Mouse (Mus musculus): ENCODE data around the gene Acan. TPM values are rescaled to one million over a fixed set of nuclear protein-coding genes. Genes with fewer than 3 reads are reported as not detected.

Acan gene
- polyA plus RNA-seq, 1 experiment = not detected

GRCm38 (mm10) chr7:79130385-79130784 is 77.1 kb downstream of the Acan start:
- Histone ChIP-seq H3K36me3 (ENCODE audit: control insufficient read depth, insufficient read depth) (peaks cover 6% of the 10 kb centered on the region), H3K27me3 (ENCODE audit: control insufficient read depth, insufficient read depth, insufficient read length) (no peaks in the 10 kb centered on the region), H3K4me3 (no peak overlapping the region), H3ac (ENCODE audit: control insufficient read depth, insufficient read length) (no peak overlapping the region), H3K4me2 (ENCODE audit: low read depth) (no peak overlapping the region), H3K79me2 (ENCODE audit: control insufficient read depth, insufficient read depth) (no peaks in the 10 kb centered on the region)
- no peak for TF ChIP-seq TCF12 (IDR thresholded peaks at IDR 0.05; ENCODE audit: insufficient read depth, poor library complexity, severe bottlenecking)
- no peak for TF ChIP-seq E2F4 (IDR thresholded peaks at IDR 0.05; ENCODE audit: insufficient read depth)
- TF ChIP-seq TCF3 (IDR thresholded peaks at IDR 0.05; ENCODE audit: insufficient read length, low read depth) = no peak
- no peak for TF ChIP-seq POLR2AphosphoS2 (IDR thresholded peaks at IDR 0.05; ENCODE audit: insufficient read length, low read depth)
- no peak for TF ChIP-seq MYOG (IDR thresholded peaks at IDR 0.05; ENCODE audit: control insufficient read depth in 1 of 3, insufficient read depth in 1 of 3, insufficient read length in 2 of 3, low read depth in 2 of 3)
- no peak for TF ChIP-seq MYOD1 (IDR thresholded peaks at IDR 0.05; ENCODE audit: control insufficient read depth in 1 of 3, insufficient read length in 2 of 3, low read depth in 2 of 3)
- TF ChIP-seq MAX (IDR thresholded peaks at IDR 0.05; ENCODE audit: low read depth) = no peak
- TF ChIP-seq USF1 (IDR thresholded peaks at IDR 0.05; ENCODE audit: low read depth) = no peak
- no peak for TF ChIP-seq REST (IDR thresholded peaks at IDR 0.05; ENCODE audit: insufficient read depth, insufficient read length)
- no peak for TF ChIP-seq SRF (IDR thresholded peaks at IDR 0.05; ENCODE audit: control insufficient read depth, insufficient read length, low read depth)

GRCm38 (mm10) chr7:79130843-79131444 is 77.7 kb downstream of the Acan start, which contains the start of gene Hapln3:
Hapln3 (minus strand) TSS chr7:79131018.
- no peak within 1 kb of the TSS for H3K4me3 ChIP-seq
- H3K4me2 ChIP-seq (ENCODE audit: low read depth) = no peak within 1 kb of the TSS
- H3ac ChIP-seq (ENCODE audit: control insufficient read depth, insufficient read length) = no peak within 1 kb of the TSS
- TF ChIP-seq POLR2AphosphoS2 (IDR thresholded peaks at IDR 0.05; ENCODE audit: insufficient read length, low read depth) = no peak
- TF ChIP-seq CEBPB (IDR thresholded peaks at IDR 0.05; ENCODE audit: insufficient read depth, poor library complexity, severe bottlenecking) = no peak
- TF ChIP-seq REST (IDR thresholded peaks at IDR 0.05; ENCODE audit: insufficient read depth, insufficient read length) = no peak
- no peak for TF ChIP-seq POLR2A (IDR thresholded peaks at IDR 0.05; ENCODE audit: insufficient read length, low read depth)
- no peak for TF ChIP-seq USF1 (IDR thresholded peaks at IDR 0.05; ENCODE audit: low read depth)
- TF ChIP-seq SRF (IDR thresholded peaks at IDR 0.05; ENCODE audit: control insufficient read depth, insufficient read length, low read depth) = no peak
- TF ChIP-seq E2F4 (IDR thresholded peaks at IDR 0.05; ENCODE audit: insufficient read depth) = no peak
- no peak for TF ChIP-seq MAX (IDR thresholded peaks at IDR 0.05; ENCODE audit: low read depth)
- no peak for TF ChIP-seq MYOG (IDR thresholded peaks at IDR 0.05; ENCODE audit: control insufficient read depth in 1 of 3, insufficient read depth in 1 of 3, insufficient read length in 2 of 3, low read depth in 2 of 3)
- TF ChIP-seq TCF12 (IDR thresholded peaks at IDR 0.05; ENCODE audit: insufficient read depth, poor library complexity, severe bottlenecking) = no peak
- no peak for TF ChIP-seq TCF3 (IDR thresholded peaks at IDR 0.05; ENCODE audit: insufficient read length, low read depth)
- TF ChIP-seq MYOD1 (IDR thresholded peaks at IDR 0.05; ENCODE audit: control insufficient read depth in 1 of 3, insufficient read length in 2 of 3, low read depth in 2 of 3) = no peak
- H3K79me2 ChIP-seq (ENCODE audit: control insufficient read depth, insufficient read depth) = no peaks in the 10 kb centered on the region
- no peaks in the 10 kb centered on the region for H3K27me3 ChIP-seq (ENCODE audit: control insufficient read depth, insufficient read depth, insufficient read length)
- H3K36me3 ChIP-seq (ENCODE audit: control insufficient read depth, insufficient read depth) = peaks cover 6% of the 10 kb centered on the region

- H3K4me2 ChIP-seq (ENCODE audit: low read depth) = no peak overlapping the region
- no peaks in the 10 kb centered on the region for H3K27me3 ChIP-seq (ENCODE audit: control insufficient read depth, insufficient read depth, insufficient read length)
- H3K4me3 ChIP-seq = no peak overlapping the region
- H3K36me3 ChIP-seq (ENCODE audit: control insufficient read depth, insufficient read depth) = peaks cover 6% of the 10 kb centered on the region
- H3ac ChIP-seq (ENCODE audit: control insufficient read depth, insufficient read length) = no peak overlapping the region
- TF ChIP-seq SRF (IDR thresholded peaks at IDR 0.05; ENCODE audit: control insufficient read depth, insufficient read length, low read depth) (no peak), MYOG (IDR thresholded peaks at IDR 0.05; ENCODE audit: control insufficient read depth in 1 of 3, insufficient read depth in 1 of 3, insufficient read length in 2 of 3, low read depth in 2 of 3) (no peak), MAX (IDR thresholded peaks at IDR 0.05; ENCODE audit: low read depth) (no peak), CEBPB (IDR thresholded peaks at IDR 0.05; ENCODE audit: insufficient read depth, poor library complexity, severe bottlenecking) (no peak), POLR2AphosphoS2 (IDR thresholded peaks at IDR 0.05; ENCODE audit: insufficient read length, low read depth) (no peak), USF1 (IDR thresholded peaks at IDR 0.05; ENCODE audit: low read depth) (no peak), POLR2A (IDR thresholded peaks at IDR 0.05; ENCODE audit: insufficient read length, low read depth) (no peak), MYOD1 (IDR thresholded peaks at IDR 0.05; ENCODE audit: control insufficient read depth in 1 of 3, insufficient read length in 2 of 3, low read depth in 2 of 3) (no peak), REST (IDR thresholded peaks at IDR 0.05; ENCODE audit: insufficient read depth, insufficient read length) (no peak), E2F4 (IDR thresholded peaks at IDR 0.05; ENCODE audit: insufficient read depth) (no peak), TCF12 (IDR thresholded peaks at IDR 0.05; ENCODE audit: insufficient read depth, poor library complexity, severe bottlenecking) (no peak), TCF3 (IDR thresholded peaks at IDR 0.05; ENCODE audit: insufficient read length, low read depth) (no peak)
- no peaks in the 10 kb centered on the region for H3K79me2 ChIP-seq (ENCODE audit: control insufficient read depth, insufficient read depth)
Observed at GRCm38 (mm10) chr7:79133391-79133790, 80.1 kb downstream of the Acan start.

GRCm38 (mm10) chr7:79139328-79139824 is 86.1 kb downstream of the Acan start:
- Histone ChIP-seq H3K79me2 (ENCODE audit: control insufficient read depth, insufficient read depth) (no peaks in the 10 kb centered on the region), H3K27me3 (ENCODE audit: control insufficient read depth, insufficient read depth, insufficient read length) (no peaks in the 10 kb centered on the region), H3ac (ENCODE audit: control insufficient read depth, insufficient read length) (no peak overlapping the region), H3K4me2 (ENCODE audit: low read depth) (no peak overlapping the region), H3K36me3 (ENCODE audit: control insufficient read depth, insufficient read depth) (peaks cover 6% of the 10 kb centered on the region), H3K4me3 (no peak overlapping the region)
- no peak for TF ChIP-seq MYOG (IDR thresholded peaks at IDR 0.05; ENCODE audit: control insufficient read depth in 1 of 3, insufficient read depth in 1 of 3, insufficient read length in 2 of 3, low read depth in 2 of 3)
- TF ChIP-seq TCF12 (IDR thresholded peaks at IDR 0.05; ENCODE audit: insufficient read depth, poor library complexity, severe bottlenecking) = no peak
- TF ChIP-seq MYOD1 (IDR thresholded peaks at IDR 0.05; ENCODE audit: control insufficient read depth in 1 of 3, insufficient read length in 2 of 3, low read depth in 2 of 3) = no peak
- TF ChIP-seq POLR2A (IDR thresholded peaks at IDR 0.05; ENCODE audit: insufficient read length, low read depth) = no peak
- no peak for TF ChIP-seq SRF (IDR thresholded peaks at IDR 0.05; ENCODE audit: control insufficient read depth, insufficient read length, low read depth)
- TF ChIP-seq E2F4 (IDR thresholded peaks at IDR 0.05; ENCODE audit: insufficient read depth) = no peak
- TF ChIP-seq REST (IDR thresholded peaks at IDR 0.05; ENCODE audit: insufficient read depth, insufficient read length) = no peak
- no peak for TF ChIP-seq USF1 (IDR thresholded peaks at IDR 0.05; ENCODE audit: low read depth)
- TF ChIP-seq CEBPB (IDR thresholded peaks at IDR 0.05; ENCODE audit: insufficient read depth, poor library complexity, severe bottlenecking) = no peak
- TF ChIP-seq POLR2AphosphoS2 (IDR thresholded peaks at IDR 0.05; ENCODE audit: insufficient read length, low read depth) = no peak
- TF ChIP-seq MAX (IDR thresholded peaks at IDR 0.05; ENCODE audit: low read depth) = no peak
- no peak for TF ChIP-seq TCF3 (IDR thresholded peaks at IDR 0.05; ENCODE audit: insufficient read length, low read depth)

Data from myocyte (in vitro differentiated cells).